Comparison of ENCODE assay signal across 14 mouse cellular contexts in genomic region chr13:6159412-6159811, GRCm38 (mm10).
DNase-seq lines count a peak whose midpoint lies in the region; ATAC-seq lines count a peak whose summit lies in the region.
"Had no signal": no experiment of that assay in that cellular context is flagged by ENCODE, and none has a peak within 500 bp of the region (broad histone marks: within the 10 kb centered on the region; RNA-seq: fewer than 3 reads in every experiment).

No protein-coding gene starts in this region.

- H3K4me3 ChIP-seq in limb, embryonic 13.5 days = no peak overlapping the region
- no peak overlapping the region for H3K4me3 ChIP-seq in limb, embryonic 10.5 days
- H3K4me3 ChIP-seq in hindbrain, embryonic 10.5 days = no peak overlapping the region
- H3K4me3 ChIP-seq: intestine, embryonic 15.5 days had no signal

- no peak overlapping the region for H3K9ac ChIP-seq in limb, embryonic 13.5 days
- H3K9ac ChIP-seq: intestine, embryonic 15.5 days had no signal

- ATAC-seq in limb, embryonic 13.5 days (ENCODE audit: low FRiP score, low read depth) = peak; percentile 52; the same call in 1 of the 2 replicates
- ATAC-seq: intestine, embryonic 15.5 days had no signal

- H3K36me3 ChIP-seq in limb, embryonic 13.5 days = no peaks in the 10 kb centered on the region
- H3K36me3 ChIP-seq in limb, embryonic 10.5 days = no peaks in the 10 kb centered on the region
- no peaks in the 10 kb centered on the region for H3K36me3 ChIP-seq in hindbrain, embryonic 10.5 days
- no peaks in the 10 kb centered on the region for H3K36me3 ChIP-seq in splenic B cell, adult 2 months (ENCODE audit: control insufficient read depth, insufficient read depth, low read length, poor library complexity, severe bottlenecking)
- H3K36me3 ChIP-seq: G1E; intestine, embryonic 15.5 days had no signal

- WGBS in limb, embryonic 13.5 days = 33% methylated on average over 2 of the region's 2 CpGs
- 59% methylated on average over 2 of the region's 2 CpGs for WGBS in limb, embryonic 10.5 days
- 26% methylated on average over 2 of the region's 2 CpGs for WGBS in hindbrain, embryonic 10.5 days

- no peak overlapping the region for H3K4me2 ChIP-seq in limb, embryonic 13.5 days (replicated peaks)
- H3K4me2 ChIP-seq: intestine, embryonic 15.5 days had no signal

- no peak for DNase-seq in limb, embryonic 10.5 days (ENCODE audit: low spot score)
- peak; percentile 4 for DNase-seq in hindbrain, embryonic 10.5 days (ENCODE audit: low spot score)
- DNase-seq in mesoderm, embryonic 11.5 days (ENCODE audit: low read depth, low spot score) = peak; percentile 19
- DNase-seq in splenic B cell, adult 2 months (ENCODE audit: low read depth, low spot score) = peak; percentile 2
- no peak for DNase-seq in urinary bladder, postnatal 25 days (ENCODE audit: low spot score)
- DNase-seq in cerebellum, adult 8-10 months = no peak
- no peak for DNase-seq in kidney, adult 11 months
- DNase-seq: adrenal gland, postnatal 36 days; kidney, postnatal 4 days; lung, postnatal 10 days; spleen, adult 18-20 months had no signal

- 0 out of 2 replicates have a peak, but pooled peaks cover 6% of the 10 kb centered on the region for H3K4me1 ChIP-seq in limb, embryonic 13.5 days
- 0 out of 2 replicates have a peak, but pooled peaks cover 3% of the 10 kb centered on the region for H3K4me1 ChIP-seq in limb, embryonic 10.5 days
- H3K4me1 ChIP-seq in hindbrain, embryonic 10.5 days (replicated peaks) = peaks cover 30% of the 10 kb centered on the region
- H3K4me1 ChIP-seq: intestine, embryonic 15.5 days had no signal

- no peaks in the 10 kb centered on the region for H3K27me3 ChIP-seq in limb, embryonic 13.5 days
- no peaks in the 10 kb centered on the region for H3K27me3 ChIP-seq in limb, embryonic 10.5 days (ENCODE audit: low read depth, poor library complexity, severe bottlenecking)
- no peaks in the 10 kb centered on the region for H3K27me3 ChIP-seq in hindbrain, embryonic 10.5 days (ENCODE audit: insufficient read depth, poor library complexity, severe bottlenecking)
- H3K27me3 ChIP-seq in splenic B cell, adult 2 months (ENCODE audit: control insufficient read depth, insufficient read depth, low read length, poor library complexity, severe bottlenecking) = no peaks in the 10 kb centered on the region
- H3K27me3 ChIP-seq: intestine, embryonic 15.5 days had no signal

- no peak overlapping the region for H3K27ac ChIP-seq in limb, embryonic 13.5 days
- H3K27ac ChIP-seq in limb, embryonic 10.5 days = no peak overlapping the region
- no peak overlapping the region for H3K27ac ChIP-seq in hindbrain, embryonic 10.5 days
- H3K27ac ChIP-seq: intestine, embryonic 15.5 days had no signal

- no peaks in the 10 kb centered on the region for H3K9me3 ChIP-seq in limb, embryonic 13.5 days
- H3K9me3 ChIP-seq in limb, embryonic 10.5 days (replicated peaks) = no peaks in the 10 kb centered on the region
- H3K9me3 ChIP-seq in hindbrain, embryonic 10.5 days = no peaks in the 10 kb centered on the region
- H3K9me3 ChIP-seq: G1E; intestine, embryonic 15.5 days had no signal

Comparison
In these comparisons a context has a peak if more than half of its experiments do, and no peak if none do; other contexts are left out.
1. DNase-seq: peak in hindbrain, embryonic 10.5 days (single experiment), mesoderm, embryonic 11.5 days (single experiment) and splenic B cell, adult 2 months (single experiment); none in limb, embryonic 10.5 days (single experiment), urinary bladder, postnatal 25 days (single experiment), cerebellum, adult 8-10 months (single experiment) and kidney, adult 11 months (single experiment).